Mouse (Mus musculus): ENCODE results near the gene Ahrr. TPM values are rescaled to one million over a fixed set of nuclear protein-coding genes. Genes with fewer than 3 reads are reported as not detected.
A peak's percentile ranks its signal among the peaks of the same experiment; 100 is the strongest.

The Ahrr gene
- total RNA-seq, 2 experiments from 2014 or later: 1.4 to 2.1 TPM

DNA sequence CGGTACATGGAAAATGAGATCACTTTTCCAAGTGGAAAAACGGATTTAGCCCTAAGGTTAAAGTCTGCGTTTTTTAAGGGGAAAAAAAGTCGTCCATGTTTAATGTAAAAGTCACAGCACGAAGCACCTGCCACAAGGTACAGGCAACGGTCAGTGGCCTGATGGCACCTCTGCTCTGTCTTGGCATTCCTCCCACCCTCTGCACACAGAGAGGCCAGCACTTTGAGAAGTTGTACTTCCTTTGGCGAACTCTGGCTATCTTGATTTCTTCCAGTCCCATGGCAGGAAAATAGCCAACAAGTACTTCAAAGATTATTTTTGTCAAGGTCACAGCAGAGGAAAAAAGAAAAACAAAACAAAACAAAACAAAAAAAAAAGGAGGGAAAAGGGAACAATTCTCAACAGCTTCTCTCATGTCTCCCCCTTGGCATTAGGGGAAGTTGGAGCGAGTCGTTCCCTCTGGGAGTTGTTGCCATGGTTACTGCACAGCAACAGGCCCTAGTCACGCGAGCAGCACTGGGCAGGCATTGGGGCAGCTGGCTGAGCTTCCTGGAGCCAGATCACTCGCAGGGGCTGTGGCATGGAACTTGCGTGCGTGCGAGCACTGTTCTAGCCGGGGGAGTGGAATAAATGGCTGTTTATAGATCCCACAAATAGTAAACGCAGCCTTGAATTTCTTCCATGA lies 46.8 kb downstream of the Ahrr start:
- DNase-seq (ENCODE audit: low spot score in 2 of 2): peak; percentile 63 to 68

DNA sequence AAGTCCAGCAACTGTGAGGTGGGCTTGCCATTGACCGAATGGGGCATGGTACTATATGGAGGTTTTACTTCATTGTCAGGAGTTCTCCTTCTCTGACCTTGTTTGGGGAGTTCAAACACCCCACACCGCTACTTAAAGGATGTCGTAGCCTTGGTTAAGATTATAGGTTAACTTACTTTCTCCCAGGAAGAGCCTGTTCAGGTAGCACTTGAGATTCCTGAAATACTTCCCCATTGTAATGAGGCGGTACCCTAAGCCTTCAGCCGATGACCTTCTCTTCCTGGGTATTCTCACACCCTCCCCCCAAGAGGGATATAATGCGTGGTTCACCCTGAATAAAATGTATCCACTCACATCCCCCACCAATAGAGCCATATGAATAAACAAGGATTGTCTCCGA lies 54.6 kb downstream of the Ahrr start:
- no peak for DNase-seq (ENCODE audit: low spot score in 2 of 2)

DNA sequence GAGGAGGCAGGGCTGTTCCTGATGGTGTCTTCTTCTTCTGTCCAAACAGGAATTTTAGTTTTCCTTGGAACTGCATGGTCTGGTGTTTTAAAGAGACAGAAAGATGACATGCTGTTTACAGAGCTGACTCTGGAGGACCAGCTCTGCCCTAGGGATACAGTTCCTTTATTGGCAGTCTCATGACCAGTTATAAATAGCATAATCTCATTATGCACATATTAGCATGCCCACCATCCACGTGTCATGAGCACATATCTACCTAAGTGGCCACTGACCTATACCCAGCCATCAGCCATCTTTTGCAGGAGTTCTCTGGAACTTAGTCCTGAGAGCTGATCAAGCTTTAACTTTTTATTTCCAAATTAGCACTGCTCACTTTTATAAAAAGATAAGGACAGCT lies 71.5 kb downstream of the Ahrr start:
- DNase-seq (ENCODE audit: low spot score in 2 of 2): no peak

DNA sequence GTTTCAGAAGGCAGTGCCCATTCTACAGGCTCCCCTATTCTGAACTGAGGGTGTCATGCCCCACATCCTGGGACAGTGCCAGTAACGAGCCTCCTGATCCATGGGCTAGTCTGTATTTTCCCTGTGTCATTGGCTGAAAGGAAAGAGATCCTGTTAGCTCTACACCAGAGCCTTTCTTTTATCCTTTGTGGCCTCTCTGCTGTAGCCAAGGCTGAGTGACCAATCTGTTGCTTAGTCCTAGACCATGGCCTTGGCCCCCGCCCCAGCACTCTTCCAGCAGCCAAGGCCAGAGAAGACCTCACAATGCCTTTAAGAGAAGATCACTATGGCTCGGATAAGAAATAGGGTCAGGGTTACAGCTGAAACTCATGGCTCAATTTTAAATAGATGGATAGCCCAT lies 73.7 kb downstream of the Ahrr start:
- no peak for DNase-seq (ENCODE audit: low spot score in 2 of 2)

DNA sequence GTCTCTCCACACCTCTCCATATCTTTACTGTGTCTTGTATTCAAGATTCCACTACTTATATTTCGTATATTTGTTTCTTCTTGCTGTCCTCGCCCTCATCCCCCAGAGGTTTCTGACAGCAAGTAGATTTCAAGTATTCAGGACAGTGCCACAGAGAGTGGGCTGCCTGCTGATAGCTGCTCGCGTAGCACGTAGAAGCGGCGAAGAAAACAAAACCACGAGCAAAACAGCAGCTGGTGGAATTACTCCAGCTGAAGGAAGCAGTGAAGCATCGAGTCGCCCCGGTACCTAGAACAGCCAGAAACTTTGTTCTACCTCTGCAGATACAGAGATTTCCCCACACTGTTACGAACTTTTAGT lies 83.2 kb downstream of the Ahrr start:
- peak in 1 of 2 experiments; percentile 10 for DNase-seq (ENCODE audit: low spot score in 2 of 2)

DNA sequence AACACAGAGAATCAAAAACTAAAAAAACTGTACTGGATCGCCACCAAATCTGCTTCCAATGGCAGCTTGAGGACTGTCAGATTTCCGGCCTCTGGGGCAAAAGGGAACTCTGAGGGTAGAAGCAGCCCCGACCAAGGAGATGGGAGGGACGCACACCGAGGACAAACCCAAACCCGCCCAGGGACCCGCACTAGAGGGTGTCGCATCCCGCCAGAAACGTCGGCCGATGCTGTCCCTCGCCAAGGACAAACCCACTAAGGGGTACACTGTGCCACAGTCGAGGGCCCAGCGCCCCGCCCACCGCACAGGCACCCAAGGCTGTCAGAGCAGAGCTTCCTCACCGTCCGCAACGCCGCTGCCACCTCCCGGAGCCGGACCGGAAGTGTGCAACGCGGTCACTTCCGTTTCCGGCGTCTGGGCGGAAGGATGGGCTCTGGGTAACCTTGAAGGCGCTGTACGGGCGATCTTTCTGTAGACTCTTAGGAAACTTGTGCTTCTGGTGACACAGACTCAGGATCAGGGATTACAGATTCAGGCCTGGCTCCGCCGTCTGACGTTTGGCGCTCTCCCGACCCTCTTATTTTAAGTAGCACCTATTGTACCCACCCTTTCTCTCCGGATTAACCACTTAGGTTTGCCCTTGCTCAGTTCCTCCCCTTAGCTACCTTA lies 83.7 kb downstream of the Ahrr start, which contains the start of gene Exoc3:
Exoc3 (minus strand) TSS at position 416 of the 669 bp plus-strand sequence.
- peak; percentile 92 to 93 for DNase-seq (ENCODE audit: low spot score in 2 of 2)

DNA sequence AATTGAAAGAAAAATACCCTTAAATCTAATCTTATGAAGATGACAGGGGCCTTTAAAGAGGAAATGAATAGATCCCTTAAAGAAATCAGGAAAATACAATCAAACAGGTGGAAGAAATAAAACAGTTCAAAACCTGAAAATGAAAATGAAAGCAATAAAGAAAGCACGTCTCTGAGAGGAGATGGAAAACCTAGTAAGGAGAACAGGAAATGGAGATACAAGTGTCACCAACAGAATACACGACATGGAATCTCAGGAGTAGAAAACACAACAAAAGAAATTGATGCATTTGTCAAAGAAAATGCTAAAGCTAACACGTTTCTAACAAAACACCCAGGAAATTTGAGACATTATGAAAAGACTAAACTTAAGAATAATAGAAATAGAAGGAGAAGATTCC lies 95.7 kb downstream of the Ahrr start:
- no peak for DNase-seq (ENCODE audit: low spot score in 2 of 2)

DNA sequence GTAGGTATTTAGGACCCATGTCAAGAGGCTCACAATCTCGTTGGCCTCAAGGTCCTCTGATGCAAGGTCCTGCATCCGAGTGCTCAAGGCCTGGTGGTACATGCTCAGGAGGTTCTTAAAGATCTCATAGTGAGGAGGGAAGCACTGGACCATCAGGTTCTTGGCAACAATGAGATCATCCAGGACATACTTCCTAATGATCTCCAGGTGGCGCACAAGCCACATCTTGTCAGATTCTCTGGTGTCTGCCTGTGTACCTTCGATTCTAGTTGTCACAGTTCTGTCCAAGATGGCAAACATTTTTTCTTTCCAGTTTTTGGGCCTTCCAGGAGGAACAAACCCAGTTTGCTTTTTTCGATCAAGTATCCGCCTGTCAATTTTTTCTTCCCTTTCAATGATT lies 99.5 kb downstream of the Ahrr start:
- no peak for DNase-seq (ENCODE audit: low spot score in 2 of 2)

DNA sequence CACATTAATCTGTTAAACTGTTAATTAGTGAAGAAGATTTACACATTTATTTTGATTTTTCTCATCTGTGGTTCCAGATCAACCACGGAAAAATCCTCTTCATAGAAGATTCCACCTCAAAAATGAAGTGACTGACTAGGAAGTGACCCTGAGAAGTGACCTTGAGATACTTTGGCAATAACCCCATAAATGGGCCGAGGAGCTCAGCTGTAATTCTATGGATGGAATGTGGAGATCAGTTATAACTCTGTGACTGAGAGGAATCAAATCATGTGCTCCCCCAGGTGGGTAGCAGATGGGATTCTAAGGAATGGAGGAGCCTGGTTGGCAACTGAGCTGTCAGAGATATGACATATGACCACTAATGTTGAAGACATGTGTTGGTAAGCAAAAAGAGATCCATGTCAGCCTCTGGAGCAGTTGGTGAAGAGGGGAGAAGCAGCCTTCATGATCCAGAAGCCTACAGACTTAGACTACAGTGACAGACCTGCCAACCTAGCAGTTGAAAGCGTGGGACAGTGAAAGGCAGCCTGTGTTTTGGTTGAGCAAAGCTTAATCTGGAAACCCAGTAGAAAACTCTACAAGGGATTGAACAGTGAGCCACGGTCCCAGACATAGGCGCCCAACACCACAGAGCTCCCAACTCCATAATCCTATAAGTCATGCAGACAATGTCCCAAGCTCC lies 109.0 kb downstream of the Ahrr start:
- no peak for DNase-seq (ENCODE audit: low spot score in 2 of 2)

DNA sequence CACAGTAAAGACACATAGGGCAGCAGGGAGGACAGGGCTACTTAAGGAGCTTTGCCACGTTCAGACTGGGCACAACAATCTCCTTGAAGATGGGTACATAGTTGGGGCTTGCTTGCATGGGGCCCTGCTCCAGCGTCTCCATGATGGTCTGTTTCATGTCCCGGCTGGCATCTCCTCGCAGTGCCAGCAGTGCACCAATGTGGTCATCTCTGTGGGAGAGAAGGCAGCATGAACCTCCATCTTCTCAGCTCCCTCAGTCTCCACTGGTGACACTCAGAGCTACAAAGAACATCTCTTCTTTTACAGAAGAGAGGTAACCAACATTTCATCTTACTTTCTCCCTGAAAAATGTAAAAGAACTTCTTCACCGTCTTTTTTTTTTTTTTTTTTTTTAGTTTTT lies 120.1 kb downstream of the Ahrr start:
- no peak for DNase-seq (ENCODE audit: low spot score in 2 of 2)

DNA sequence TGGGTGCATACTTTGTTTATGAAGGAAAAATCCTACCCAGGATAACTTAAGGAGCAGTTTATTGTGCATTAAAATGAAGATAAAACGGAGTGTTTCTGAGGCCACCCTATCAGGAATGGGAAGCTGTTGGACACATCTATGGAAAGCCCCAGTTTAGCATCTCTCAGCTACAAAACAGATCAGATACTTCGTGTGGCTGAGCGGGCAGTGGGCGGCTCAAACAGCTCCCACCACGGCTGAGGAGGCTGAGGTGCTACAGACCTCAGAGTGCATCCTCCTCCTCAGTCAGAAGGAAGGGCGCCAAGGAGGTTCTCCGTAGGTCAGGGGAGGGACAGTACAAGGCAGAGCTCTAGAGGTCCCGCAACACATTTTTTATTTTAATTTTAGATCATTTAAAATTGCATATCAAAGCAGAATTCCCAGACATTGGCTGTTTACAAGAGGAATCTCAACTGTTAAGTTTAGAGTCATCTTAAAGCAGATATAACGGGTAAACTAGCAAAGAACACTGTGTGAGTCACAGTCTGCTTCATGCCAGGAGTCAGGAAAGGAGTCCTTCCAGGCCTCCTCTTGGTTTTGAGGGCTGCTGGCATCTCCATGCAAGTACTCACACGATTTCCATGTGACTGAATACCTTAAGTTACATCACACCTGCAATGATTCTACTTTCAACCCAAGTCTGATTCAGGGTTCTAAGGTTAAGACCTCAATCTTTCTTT lies 122.5 kb downstream of the Ahrr start:
- DNase-seq (ENCODE audit: low spot score in 2 of 2): peak; percentile 27 to 58

DNA sequence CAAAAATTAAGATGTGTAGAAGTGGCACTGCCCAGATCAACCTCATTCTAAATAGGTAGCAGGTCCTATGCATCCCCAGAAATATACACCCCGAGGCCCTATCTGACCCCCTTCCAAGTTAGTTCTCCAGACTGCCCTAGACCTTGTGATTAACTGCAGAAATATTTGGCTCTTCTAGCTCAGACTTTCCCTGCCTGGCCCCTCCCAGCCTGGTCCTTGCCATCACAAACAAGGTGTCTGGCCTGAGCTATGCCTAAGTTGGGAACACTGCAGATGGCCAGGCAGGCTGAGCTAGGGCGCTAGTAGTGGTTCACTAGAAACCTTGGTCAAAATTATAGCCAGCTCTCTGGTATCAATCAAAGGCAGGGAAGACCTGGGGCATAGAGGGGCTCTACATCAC lies 124.6 kb downstream of the Ahrr start:
- no peak for DNase-seq (ENCODE audit: low spot score in 2 of 2)

DNA sequence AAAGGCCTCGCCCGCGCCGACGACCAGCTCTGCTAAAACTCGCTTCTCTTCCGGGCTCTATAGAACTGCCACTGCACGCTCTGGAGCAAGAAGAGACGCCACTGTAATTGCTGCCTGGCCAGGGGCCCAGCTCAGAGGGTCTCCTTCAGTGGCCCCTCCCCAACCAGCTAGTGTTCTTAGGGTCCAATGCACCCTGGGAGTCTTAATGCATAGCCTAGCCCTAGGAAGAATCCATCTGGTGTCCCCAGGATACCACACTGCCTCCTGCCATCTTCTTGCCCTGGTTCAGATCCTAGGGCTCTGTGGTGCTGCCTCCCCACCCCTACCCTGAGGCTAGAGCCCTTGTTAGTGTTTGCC lies 125.1 kb downstream of the Ahrr start:
- no peak for DNase-seq (ENCODE audit: low spot score in 2 of 2)

DNA sequence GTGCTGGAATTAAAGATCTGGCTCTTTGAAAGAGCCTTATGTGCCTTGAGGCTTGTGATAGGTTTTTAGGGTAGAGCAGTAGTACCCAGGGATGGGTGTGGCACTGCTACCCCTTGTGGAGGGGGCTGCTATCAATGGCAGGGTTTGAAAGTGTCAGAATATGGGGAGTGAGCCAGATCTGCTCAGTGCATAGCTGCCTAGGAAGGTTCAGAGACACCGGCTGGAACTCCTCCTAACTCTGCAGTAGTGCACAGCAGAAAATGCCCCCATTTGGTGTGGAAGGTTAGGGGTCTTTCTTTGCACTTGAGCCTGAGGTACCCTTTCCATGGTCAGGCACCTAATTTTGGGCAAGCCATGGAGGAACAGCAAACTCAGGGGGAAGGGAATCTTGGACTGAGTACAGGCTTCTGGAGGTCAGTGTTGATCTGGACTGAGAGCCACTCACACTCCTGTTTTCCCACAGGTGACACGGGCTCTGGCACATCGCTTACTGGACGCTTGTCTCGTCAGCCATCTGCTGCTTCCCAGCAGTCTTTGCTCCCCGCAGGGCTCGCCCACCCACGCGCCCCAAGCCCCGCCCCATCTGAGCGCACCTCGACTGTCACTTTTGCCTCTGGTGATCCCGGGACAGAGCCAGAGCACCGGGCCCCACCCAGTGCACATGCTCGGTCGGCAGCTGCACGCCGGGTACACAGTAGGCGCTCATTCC lies 125.6 kb downstream of the Ahrr start:
- peak; percentile 42 to 46 for DNase-seq (ENCODE audit: low spot score in 2 of 2)

Other genes starting within 250 kb of the Ahrr start
- gene Cep72, start 230.0 kb downstream of the Ahrr start, total RNA-seq (2021): under 1 TPM; 0.77 to 0.84 TPM
- 1 to 10 TPM; 1.6 to 2.3 TPM for gene Slc9a3, start 170.9 kb downstream of the Ahrr start, total RNA-seq (2021)
- gene Exoc3, start 83.6 kb downstream of the Ahrr start, total RNA-seq (2021): 10 to 100 TPM; 70.5 to 73.8 TPM
- 10 to 100 TPM; 79.6 to 79.7 TPM for gene Pdcd6, start 25.2 kb upstream of the Ahrr start, total RNA-seq (2021)
- gene Sdha, start 57.9 kb upstream of the Ahrr start, total RNA-seq (2021): 100 to 1,000 TPM; 350 to 353 TPM
- 10 to 100 TPM; 87.0 to 90.7 TPM for gene Ccdc127, start 58.0 kb upstream of the Ahrr start, total RNA-seq (2021)
- under 1 TPM in 1 of 2 experiments, not detected in 1; 0.19 TPM for gene Lrrc14b, start 71.7 kb upstream of the Ahrr start, total RNA-seq (2021)
- 1 to 10 TPM; 5.2 to 5.3 TPM for gene Zfp72, start 98.5 kb upstream of the Ahrr start, total RNA-seq (2021)
- gene Ftl1-ps1, start 107.4 kb upstream of the Ahrr start, total RNA-seq (2021): 100 to 1,000 TPM; 185 to 198 TPM
- gene Zfp825, start 201.7 kb upstream of the Ahrr start, total RNA-seq (2021): 1 to 10 TPM; 8.0 to 8.1 TPM

Measured in left cerebral cortex, adult 18-20 months (tissue).